Mouse (Mus musculus) small intestine, adult 2 months (tissue): ENCODE results near the gene Mef2b. TPM values are rescaled to one million over a fixed set of nuclear protein-coding genes. Genes with fewer than 3 reads are reported as not detected.

Source experiments
- H3K27ac ChIP-seq: fragments of 200-500 bp; 2 replicates; pipeline ENCODE4 v1.5.1; 2012; ENCODE audit warnings: low read depth, low read length, control low read depth, inconsistent platforms; ENCODE audit not compliant: insufficient read depth
- H3K27me3 ChIP-seq: fragments of 200-500 bp; 2 replicates; pipeline ENCODE4 v1.6.1; 2012; ENCODE audit warnings: mild to moderate bottlenecking, moderate library complexity, low read length, inconsistent platforms; ENCODE audit not compliant: control insufficient read depth, insufficient read depth
- H3K36me3 ChIP-seq: fragments of 200-500 bp; 2 replicates; pipeline ENCODE4 v1.6.1; 2012; ENCODE audit warnings: mild to moderate bottlenecking, low read length, control low read depth, inconsistent platforms; ENCODE audit not compliant: control insufficient read depth, insufficient read depth
- H3K4me1 ChIP-seq: fragments of 200-500 bp; 2 replicates; pipeline ENCODE4 v1.6.1; 2012; ENCODE audit warnings: low read length, inconsistent platforms, mixed read lengths; ENCODE audit not compliant: control insufficient read depth, insufficient read depth, insufficient read length
- H3K4me3 ChIP-seq: fragments of 200-500 bp; 2 replicates; pipeline ENCODE4 v1.5.1; 2012; ENCODE audit warnings: low read depth, mild to moderate bottlenecking, control low read depth, inconsistent platforms, low read length, moderate library complexity
- CTCF ChIP-seq: fragments of 200-500 bp; IDR thresholded peaks from 2 replicates; pipeline ENCODE4 v1.5.1; 2012; ENCODE audit warnings: low read depth, mild to moderate bottlenecking, control low read depth, inconsistent platforms, low read length, moderate library complexity, mixed read lengths; ENCODE audit not compliant: insufficient replicate concordance, insufficient read length; ENCODE audit errors: extremely low read depth
- POLR2A ChIP-seq: fragments of 200-500 bp; IDR thresholded peaks from 2 replicates; pipeline ENCODE4 v1.6.1; 2012; ENCODE audit warnings: low read depth, mild to moderate bottlenecking, control low read depth, inconsistent platforms, low read length, moderate library complexity
- WGBS: fragments of 180-500 bp; shearing (Covaris S2); methylation state at CpG from one replicate; pipeline ENCODE4 v1.1.7; 2018; 5-methylcytosine and 5-hydroxymethylcytosine counted together
- polyA plus RNA-seq: library from polyadenylated mRNA; depleted of rRNA; stranded (reverse); fragments of >200 nt; gene quantifications from 2 replicates; pipeline ENCODE4 v1.2.3, GENCODE M21; 2012

Mef2b gene
- polyA plus RNA-seq, 1 experiment, result 5.3 TPM

DNA sequence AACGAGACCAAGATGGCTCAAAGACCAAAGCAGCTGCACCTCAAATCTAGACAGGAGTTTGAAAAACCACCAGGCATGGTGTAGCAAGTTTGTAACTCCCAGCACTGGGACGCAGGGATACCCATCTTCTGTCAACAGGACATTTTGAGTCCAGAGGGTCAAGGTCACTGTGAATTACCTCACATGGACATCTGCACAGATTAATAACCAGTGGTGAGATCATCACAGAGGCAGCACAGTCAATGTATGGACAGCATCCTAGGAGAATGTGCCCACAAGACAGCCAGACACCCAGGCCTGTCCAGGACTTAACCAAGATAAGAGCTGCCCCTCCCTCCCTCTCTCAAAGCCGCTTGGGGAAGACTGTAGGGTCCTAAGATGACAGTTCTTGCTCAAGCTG is 30.6 kb downstream of the Mef2b start:
- Histone ChIP-seq H3K4me3 (no peak overlapping the region), H3K4me1 (peaks cover 18% of the 10 kb centered on the region), H3K27ac (no peak overlapping the region), H3K36me3 (no peaks in the 10 kb centered on the region), H3K27me3 (0 out of 2 replicates have a peak, but pooled peaks cover 3% of the 10 kb centered on the region)
- no peak for TF ChIP-seq POLR2A
- no peak for TF ChIP-seq CTCF
- 77% methylated on average over 3 of the region's 3 CpGs for WGBS

- no peak overlapping the region for H3K4me3 ChIP-seq
- 0 out of 2 replicates have a peak, but pooled peaks cover 3% of the 10 kb centered on the region for H3K27me3 ChIP-seq
- peaks cover 18% of the 10 kb centered on the region for H3K4me1 ChIP-seq
- TF ChIP-seq POLR2A, result no peak
- TF ChIP-seq CTCF, result no peak
- H3K36me3 ChIP-seq, result no peaks in the 10 kb centered on the region
- 54% methylated on average over 3 of the region's 3 CpGs for WGBS
- H3K27ac ChIP-seq, result no peak overlapping the region
Measured at GRCm38 (mm10) chr8:70170748-70171147, 31.2 kb downstream of the Mef2b start.

DNA sequence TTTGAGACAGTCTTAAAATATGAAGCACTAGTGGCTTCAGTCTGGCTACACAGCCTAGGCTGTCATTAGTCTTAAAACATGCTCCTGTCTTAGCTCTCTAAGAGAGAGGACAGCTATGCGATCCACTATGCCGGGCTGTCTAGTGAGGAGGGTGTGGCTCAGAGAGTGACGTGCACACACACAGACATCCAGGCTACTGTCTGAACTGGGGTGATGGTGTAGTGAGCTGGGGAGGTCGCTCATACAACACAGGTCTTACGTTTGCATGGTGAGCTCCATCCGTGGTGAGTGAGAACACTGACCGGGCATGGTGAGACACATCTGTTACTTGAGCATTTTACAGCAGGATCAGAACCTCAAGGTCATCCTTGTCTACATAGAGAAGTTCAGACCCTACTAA is 31.7 kb downstream of the Mef2b start:
- 0 out of 2 replicates have a peak, but pooled peaks cover 3% of the 10 kb centered on the region for H3K27me3 ChIP-seq
- H3K36me3 ChIP-seq, result no peaks in the 10 kb centered on the region
- no peak for TF ChIP-seq CTCF
- no peak for TF ChIP-seq POLR2A
- peaks cover 18% of the 10 kb centered on the region for H3K4me1 ChIP-seq
- H3K4me3 ChIP-seq, result no peak overlapping the region
- H3K27ac ChIP-seq, result no peak overlapping the region
- WGBS, result 65% methylated on average over 7 of the region's 7 CpGs

- no peak within 1 kb of the TSS for H3K27ac ChIP-seq
- H3K27me3 ChIP-seq, result no peaks in the 10 kb centered on the region
- peak within 1 kb of the TSS; percentile 73 for H3K4me3 ChIP-seq
- WGBS, result 2% methylated on average over 27 of the region's 27 CpGs
- H3K4me1 ChIP-seq, result peaks cover 15% of the 10 kb centered on the region; the same call in 1 of the 2 replicates
- TF ChIP-seq CTCF (no peak), POLR2A (peak; percentile 85)
- H3K36me3 ChIP-seq, result peaks cover 5% of the 10 kb centered on the region
Measured at GRCm38 (mm10) chr8:70172043-70172681, 32.7 kb downstream of the Mef2b start, which contains the start of gene Tmem161a. Gene Tmem161a, plus strand, starts transcription at chr8:70172356.

DNA sequence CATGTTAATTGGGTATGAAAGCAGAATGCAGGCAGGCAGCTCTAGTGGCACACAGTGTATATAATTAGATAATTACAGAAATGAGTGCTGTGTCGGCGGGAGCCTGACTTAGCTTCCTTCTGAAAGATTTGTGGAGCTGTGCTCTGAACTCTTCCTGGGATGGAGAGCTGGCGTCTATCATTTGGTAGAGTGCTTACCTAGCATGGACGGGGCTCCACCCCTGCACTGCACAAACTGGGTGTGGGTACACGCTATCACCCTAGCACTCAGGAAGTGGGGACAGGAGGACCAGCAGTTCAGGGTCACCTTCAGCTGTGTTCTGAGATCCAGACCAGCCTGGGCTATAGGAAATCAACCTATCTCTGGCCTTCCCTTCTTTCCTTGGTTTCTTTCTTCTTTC is 33.8 kb downstream of the Mef2b start:
- WGBS, result 38% methylated on average over 5 of the region's 5 CpGs
- peaks cover 15% of the 10 kb centered on the region; the same call in 1 of the 2 replicates for H3K4me1 ChIP-seq
- H3K27ac ChIP-seq, result no peak overlapping the region
- TF ChIP-seq POLR2A, result no peak
- TF ChIP-seq CTCF, result no peak
- no peak overlapping the region for H3K4me3 ChIP-seq
- H3K27me3 ChIP-seq, result no peaks in the 10 kb centered on the region
- H3K36me3 ChIP-seq, result peaks cover 12% of the 10 kb centered on the region

- H3K4me3 ChIP-seq, result no peak overlapping the region
- no peak overlapping the region for H3K27ac ChIP-seq
- H3K4me1 ChIP-seq, result peaks cover 15% of the 10 kb centered on the region; the same call in 1 of the 2 replicates
- no peak for TF ChIP-seq CTCF
- no peak for TF ChIP-seq POLR2A
- WGBS, result 90% methylated on average over 7 of the region's 7 CpGs
- H3K27me3 ChIP-seq, result no peaks in the 10 kb centered on the region
- peaks cover 12% of the 10 kb centered on the region for H3K36me3 ChIP-seq
Measured at GRCm38 (mm10) chr8:70174079-70174478, 34.6 kb downstream of the Mef2b start.

- Histone ChIP-seq H3K4me1 (peaks cover 4% of the 10 kb centered on the region; the same call in 1 of the 2 replicates), H3K27ac (no peak overlapping the region), H3K4me3 (no peak overlapping the region), H3K27me3 (no peaks in the 10 kb centered on the region), H3K36me3 (peaks cover 31% of the 10 kb centered on the region)
- WGBS, result 88% methylated on average over 2 of the region's 2 CpGs
- no peak for TF ChIP-seq CTCF
- TF ChIP-seq POLR2A, result no peak
Measured at GRCm38 (mm10) chr8:70178231-70178630, 38.7 kb downstream of the Mef2b start.
